Mouse (Mus musculus) kidney, adult 2 months (tissue): ENCODE data around the gene Frmd4a.

ENCODE experiments used
- CTCF ChIP-seq: fragments of 200-500 bp; conservative IDR thresholded peaks from 2 replicates; pipeline ENCODE4 v1.5.1; 2011; ENCODE audit warnings: low read depth, mild to moderate bottlenecking, control low read depth, low read length, moderate library complexity, mixed read lengths; ENCODE audit not compliant: insufficient read depth, insufficient read length
- POLR2A ChIP-seq: fragments of 200-500 bp; IDR thresholded peaks from one replicate; pipeline ENCODE4 v1.6.1; 2011; ENCODE audit warnings: low read depth, low read length, control low read depth

DNA sequence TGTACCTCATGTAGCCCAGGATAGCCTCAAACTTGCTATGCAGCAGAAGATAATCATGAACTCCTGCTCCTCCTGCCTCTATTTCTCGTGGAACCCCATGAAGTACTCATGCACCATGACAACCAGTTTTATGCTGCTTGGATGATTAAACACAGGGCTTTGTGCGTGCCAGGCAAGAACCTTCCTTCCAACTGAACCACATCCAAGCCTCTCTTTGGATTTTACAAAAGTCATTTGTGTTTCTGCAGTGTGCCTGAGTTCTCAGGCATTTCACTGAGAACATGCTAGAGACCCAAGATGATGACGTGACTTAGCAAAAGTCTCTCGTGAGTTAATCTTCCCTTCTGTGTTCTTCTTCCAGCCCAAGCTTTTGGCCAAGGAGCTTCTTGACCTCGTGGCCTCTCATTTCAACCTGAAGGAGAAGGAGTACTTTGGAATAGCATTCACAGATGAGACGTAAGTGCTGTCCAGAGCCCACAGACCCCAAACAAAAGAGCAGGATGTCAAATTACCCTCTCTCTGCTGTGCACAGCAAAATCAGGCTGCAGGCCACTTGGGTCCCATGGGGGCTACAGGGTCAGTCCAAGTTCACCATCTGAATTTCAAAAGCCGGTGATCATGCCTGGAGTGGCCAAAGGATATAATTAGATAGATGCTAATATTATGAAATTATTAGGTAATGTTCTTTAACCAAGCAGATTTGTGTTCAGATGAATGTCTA lies 455.4 kb downstream of the Frmd4a start:
- no peak for TF ChIP-seq CTCF
- no peak for TF ChIP-seq POLR2A
